ENCODE assay signal across 9 mouse cellular contexts in genomic region chr12:106055799-106056198, GRCm38 (mm10). TPM values are rescaled to one million over a fixed set of nuclear protein-coding genes. Genes with fewer than 3 reads are reported as not detected.
A peak's percentile ranks its signal among the peaks of the same experiment; 100 is the strongest.
DNase-seq lines count a peak whose midpoint lies in the region; ATAC-seq and TF ChIP-seq lines count a peak whose summit lies in the region.
"Had no signal": no experiment of that assay in that cellular context is flagged by ENCODE, and none has a peak within 500 bp of the region (broad histone marks: within the 10 kb centered on the region; RNA-seq: fewer than 3 reads in every experiment).

No protein-coding gene starts in this region.

- no peak overlapping the region for H3K27ac ChIP-seq in cortical plate, adult 2 months (ENCODE audit: insufficient read depth, low read length)
- H3K27ac ChIP-seq in kidney, postnatal 0 days, result no peak overlapping the region
- no peak overlapping the region for H3K27ac ChIP-seq in liver, embryonic 11.5 days (ENCODE audit: low read depth, low read length)
- no peak overlapping the region for H3K27ac ChIP-seq in stomach, embryonic 16.5 days (ENCODE audit: low read length)
- H3K27ac ChIP-seq: embryonic facial prominence, embryonic 12.5 days had no signal

- intact Hi-C loops in gastrocnemius, postnatal 14 days (cut with DNase I; ENCODE audit: low total_unique reads), result loop anchor here (10.0 kb wide), 1 partner anchor 201 kb away; no protein-coding TSS in a partner anchor

- 36% methylated on average over 6 of the region's 6 CpGs for WGBS in kidney, postnatal 0 days
- 47% methylated on average over 6 of the region's 6 CpGs for WGBS in liver, embryonic 11.5 days
- WGBS in stomach, embryonic 16.5 days, result 39% methylated on average over 6 of the region's 6 CpGs

- no peak overlapping the region for H3K4me3 ChIP-seq in cortical plate, adult 2 months (ENCODE audit: insufficient read depth, low read length)
- H3K4me3 ChIP-seq in kidney, postnatal 0 days (replicated peaks; ENCODE audit: low read depth, low read length), result no peak overlapping the region
- H3K4me3 ChIP-seq in liver, embryonic 11.5 days (ENCODE audit: low read depth, low read length), result no peak overlapping the region
- H3K4me3 ChIP-seq in stomach, embryonic 16.5 days (replicated peaks; ENCODE audit: low read length), result no peak overlapping the region
- H3K4me3 ChIP-seq: embryonic facial prominence, embryonic 12.5 days had no signal

- H3K9ac ChIP-seq in kidney, postnatal 0 days (ENCODE audit: low read depth, low read length), result no peak overlapping the region
- H3K9ac ChIP-seq in liver, embryonic 11.5 days (ENCODE audit: low read depth, low read length), result no peak overlapping the region
- no peak overlapping the region for H3K9ac ChIP-seq in stomach, embryonic 16.5 days (ENCODE audit: low read length)
- H3K9ac ChIP-seq: embryonic facial prominence, embryonic 12.5 days had no signal

- peak; percentile 95 for TF ChIP-seq CTCF in cortical plate, adult 2 months (IDR thresholded peaks at IDR 0.05; ENCODE audit: extremely low read depth, insufficient read depth, low read length)
- TF ChIP-seq CTCF in kidney, postnatal 0 days (IDR thresholded peaks at IDR 0.05; ENCODE audit: low read depth), result peak; percentile 92

- 0 out of 2 replicates have a peak, but pooled peaks cover 2% of the 10 kb centered on the region for H3K4me1 ChIP-seq in cortical plate, adult 2 months (ENCODE audit: control insufficient read depth, insufficient read depth, low read length)
- H3K4me1 ChIP-seq in kidney, postnatal 0 days (replicated peaks; ENCODE audit: insufficient read depth, low read length), result no peaks in the 10 kb centered on the region
- H3K4me1 ChIP-seq in liver, embryonic 11.5 days (replicated peaks; ENCODE audit: control insufficient read depth, insufficient read depth, low read length), result 0 out of 2 replicates have a peak, but pooled peaks cover 2% of the 10 kb centered on the region
- no peaks in the 10 kb centered on the region for H3K4me1 ChIP-seq in stomach, embryonic 16.5 days (ENCODE audit: control insufficient read depth, insufficient read depth, low read length)
- H3K4me1 ChIP-seq: embryonic facial prominence, embryonic 12.5 days had no signal

- 0 out of 2 replicates have a peak, but pooled peaks cover 6% of the 10 kb centered on the region for H3K36me3 ChIP-seq in kidney, postnatal 0 days (ENCODE audit: insufficient read depth, low read length)
- H3K36me3 ChIP-seq in liver, embryonic 11.5 days (ENCODE audit: control insufficient read depth, insufficient read depth, low read length), result peaks cover 24% of the 10 kb centered on the region
- H3K36me3 ChIP-seq in stomach, embryonic 16.5 days (ENCODE audit: control insufficient read depth, insufficient read depth, low read length), result no peaks in the 10 kb centered on the region

- no peak; the same call in 1 of the 2 replicates for ATAC-seq in kidney, postnatal 0 days (replicated peaks; ENCODE audit: low FRiP score, low read depth)
- peak; percentile 63 for ATAC-seq in liver, embryonic 11.5 days (replicated peaks; ENCODE audit: low FRiP score)
- peak; percentile 69; the same call in 1 of the 2 replicates for ATAC-seq in stomach, embryonic 16.5 days (ENCODE audit: insufficient read depth, low FRiP score)

- no peak for TF ChIP-seq POLR2A in cortical plate, adult 2 months (IDR thresholded peaks at IDR 0.05; ENCODE audit: extremely low read depth, insufficient read depth, low read length)

- H3K9me3 ChIP-seq in kidney, postnatal 0 days (replicated peaks; ENCODE audit: low read length), result no peaks in the 10 kb centered on the region
- H3K9me3 ChIP-seq in liver, embryonic 11.5 days (ENCODE audit: control insufficient read depth, low read length), result no peaks in the 10 kb centered on the region
- no peaks in the 10 kb centered on the region for H3K9me3 ChIP-seq in stomach, embryonic 16.5 days (replicated peaks; ENCODE audit: control insufficient read depth, low read length)
- H3K9me3 ChIP-seq: embryonic facial prominence, embryonic 12.5 days had no signal

- DNase-seq in 416B (ENCODE audit: low read depth), result peak; percentile 64
- peak; percentile 77 to 95 for DNase-seq in adrenal gland, adult (ENCODE audit: inconsistent age in 2 of 2, low spot score in 1 of 2)
- peak; percentile 71 for DNase-seq in gastrocnemius, postnatal 14 days
- peak; percentile 76 for DNase-seq in kidney, postnatal 0 days (ENCODE audit: low spot score)
- DNase-seq in liver, embryonic 11.5 days (ENCODE audit: low spot score), result peak; percentile 65
- DNase-seq in natural killer cell, adult 2 months (ENCODE audit: low spot score in 2 of 2), result peak; percentile 55 to 67

- H3K27me3 ChIP-seq in kidney, postnatal 0 days (ENCODE audit: insufficient read depth, low read length), result no peaks in the 10 kb centered on the region
- no peaks in the 10 kb centered on the region for H3K27me3 ChIP-seq in liver, embryonic 11.5 days (replicated peaks; ENCODE audit: control insufficient read depth, insufficient read depth, low read length)
- H3K27me3 ChIP-seq in stomach, embryonic 16.5 days (ENCODE audit: control insufficient read depth, insufficient read depth, low read length), result no peaks in the 10 kb centered on the region
- H3K27me3 ChIP-seq: embryonic facial prominence, embryonic 12.5 days had no signal

- H3K4me2 ChIP-seq in kidney, postnatal 0 days (ENCODE audit: low read length), result no peak overlapping the region
- no peak overlapping the region for H3K4me2 ChIP-seq in liver, embryonic 11.5 days
- H3K4me2 ChIP-seq in stomach, embryonic 16.5 days (ENCODE audit: low read depth, low read length), result no peak overlapping the region
- H3K4me2 ChIP-seq: embryonic facial prominence, embryonic 12.5 days had no signal

RNA-seq across cellular contexts. Expression of gene Vrk1, which starts 45.8 kb away (rescaled TPM):
- polyA plus RNA-seq in cortical plate, adult 2 months (2012; rRNA removed), result 14.0 and 15.5 TPM in 2 replicates
- total RNA-seq in gastrocnemius, postnatal 14 days (2021), result 1 to 10 TPM; 5.2 to 6.1 TPM
- 45.3 and 47.6 TPM in 2 replicates for polyA plus RNA-seq in kidney, postnatal 0 days (2015; fragmentation: Nextera tagmentation; extraction: Ambion mirVana)
- 161 and 179 TPM in 2 replicates for polyA plus RNA-seq in liver, embryonic 11.5 days (2014; fragmentation: Nextera tagmentation; extraction: Ambion mirVana)
- polyA plus RNA-seq in stomach, embryonic 16.5 days (2015; fragmentation: Nextera tagmentation; extraction: Ambion mirVana), result 54.6 and 58.3 TPM in 2 replicates
